Mouse (Mus musculus): ENCODE measurements around the gene Smim20.
A peak's percentile ranks its signal among the peaks of the same experiment; 100 is the strongest.

Gene Smim20

GRCm38 (mm10) chr5:53307437-53307836, 40.6 kb downstream of the Smim20 start:
- DNase-seq (ENCODE audit: low read depth): no peak

DNA sequence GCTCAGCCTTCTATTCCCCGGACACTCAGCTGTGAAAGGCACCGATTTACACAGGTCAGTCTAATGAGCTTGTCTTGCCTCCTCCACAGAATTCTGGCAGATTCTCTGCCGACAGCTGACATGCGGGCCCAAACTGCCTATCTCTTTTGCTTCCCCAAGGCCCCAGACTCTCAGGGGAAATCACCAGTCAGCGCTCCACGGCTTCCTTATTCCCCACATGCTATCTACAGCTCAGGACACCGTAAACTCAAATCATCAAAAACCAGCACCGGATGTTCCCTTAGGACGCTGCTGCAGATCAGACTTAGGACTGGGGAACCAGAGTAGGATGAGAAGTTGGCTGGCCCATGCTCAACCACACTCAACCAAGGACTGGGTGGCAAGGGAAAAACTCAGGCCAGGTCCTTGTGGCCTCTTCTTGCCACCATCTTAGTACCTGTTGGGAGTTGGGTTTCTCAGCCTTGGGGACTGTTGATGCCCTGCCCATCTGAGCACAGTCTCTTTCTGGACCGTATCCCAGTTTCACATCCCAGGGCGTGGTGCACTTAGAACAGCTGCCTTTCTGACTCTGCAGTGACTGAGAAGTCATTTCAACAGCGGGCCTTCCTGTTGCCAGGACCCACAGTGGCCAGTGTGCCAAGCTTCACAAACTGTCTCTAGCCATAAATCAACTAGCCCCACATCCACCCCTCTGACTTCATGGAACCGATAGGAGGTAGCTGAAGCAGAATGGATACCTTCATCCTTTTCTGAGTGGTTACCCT, 47.7 kb downstream of the Smim20 start:
- no peak for DNase-seq (ENCODE audit: low read depth)

DNA sequence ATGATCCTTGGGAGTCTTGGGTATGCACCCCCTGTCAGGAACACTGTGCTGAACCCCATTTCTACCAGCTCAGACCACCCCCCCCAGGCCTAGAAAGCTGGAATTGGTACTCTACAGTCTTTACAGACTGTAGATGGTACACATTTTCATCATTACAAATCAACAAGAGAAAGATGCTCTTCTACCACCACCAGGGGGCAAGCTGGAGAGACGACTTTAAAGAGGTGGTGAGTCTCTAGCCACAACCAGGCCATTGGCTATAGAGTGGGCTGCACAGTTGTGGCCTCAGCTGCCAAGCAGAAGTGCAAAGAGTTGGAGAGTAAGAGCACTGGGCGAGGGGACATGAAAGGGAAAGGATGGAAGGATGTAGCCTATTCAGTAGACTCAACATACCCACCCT, 48.9 kb downstream of the Smim20 start:
- DNase-seq (ENCODE audit: low read depth): peak; percentile 12

GRCm38 (mm10) chr5:53317396-53317795, 50.5 kb downstream of the Smim20 start:
- no peak for DNase-seq (ENCODE audit: low read depth)

DNA sequence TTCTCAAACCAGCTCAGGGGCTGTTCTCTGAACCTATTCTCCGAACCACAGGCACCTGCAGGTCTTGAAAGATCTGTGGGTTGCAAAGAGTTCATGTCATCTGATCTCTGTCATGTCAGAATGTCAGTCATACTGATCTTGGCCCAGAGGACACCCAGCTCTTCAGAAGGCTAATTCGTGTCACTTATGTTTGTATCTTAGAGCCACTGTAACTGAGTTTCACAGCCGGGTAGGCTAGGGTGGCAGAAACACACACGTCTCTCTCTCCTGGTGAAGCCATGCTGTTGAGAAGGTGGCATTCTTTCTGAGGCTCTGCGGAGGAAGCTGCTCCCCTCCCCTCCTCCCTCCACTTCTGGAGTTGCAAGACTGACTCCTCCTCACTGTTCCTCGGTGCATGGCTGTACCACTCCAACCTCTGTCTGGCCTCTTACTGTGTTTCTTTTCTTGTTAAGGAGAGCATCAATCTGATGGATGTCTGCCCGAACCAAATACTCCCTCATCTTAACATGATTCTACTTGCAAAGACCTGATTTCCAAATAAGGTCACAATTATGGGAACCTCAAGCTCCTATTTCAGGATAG, 51.1 kb downstream of the Smim20 start:
- DNase-seq (ENCODE audit: low read depth): no peak

- no peak for DNase-seq (ENCODE audit: low read depth)
These were observed 53.4 kb downstream of the Smim20 start for GRCm38 (mm10) chr5:53320331-53320730.

- no peak for DNase-seq (ENCODE audit: low read depth)
These were observed 55.0 kb downstream of the Smim20 start for GRCm38 (mm10) chr5:53321901-53322300.

DNA sequence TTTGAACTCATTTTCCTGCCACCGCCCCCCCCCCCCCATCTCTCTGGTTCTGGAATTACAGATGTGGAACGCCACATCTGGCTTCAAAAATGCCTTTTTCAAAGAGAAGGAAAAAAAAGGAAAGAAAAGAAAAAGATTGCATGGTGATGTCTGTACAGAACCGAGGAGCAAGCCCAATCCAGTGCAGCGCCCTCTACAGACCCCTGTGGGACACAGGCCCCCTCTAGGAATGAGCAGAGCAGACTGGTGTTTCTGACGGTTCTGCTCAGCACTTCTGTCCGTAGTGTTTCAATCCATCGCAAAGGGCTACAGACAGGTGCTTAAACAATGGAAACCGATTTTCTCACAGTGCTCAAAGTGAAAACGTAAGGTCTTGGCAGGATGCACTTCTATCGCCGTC, 55.6 kb downstream of the Smim20 start:
- no peak for DNase-seq (ENCODE audit: low read depth)

GRCm38 (mm10) chr5:53323121-53323520, 56.2 kb downstream of the Smim20 start:
- no peak for DNase-seq (ENCODE audit: low read depth)

- no peak for DNase-seq (ENCODE audit: low read depth)
These were observed 57.4 kb downstream of the Smim20 start for GRCm38 (mm10) chr5:53324256-53324655.

DNA sequence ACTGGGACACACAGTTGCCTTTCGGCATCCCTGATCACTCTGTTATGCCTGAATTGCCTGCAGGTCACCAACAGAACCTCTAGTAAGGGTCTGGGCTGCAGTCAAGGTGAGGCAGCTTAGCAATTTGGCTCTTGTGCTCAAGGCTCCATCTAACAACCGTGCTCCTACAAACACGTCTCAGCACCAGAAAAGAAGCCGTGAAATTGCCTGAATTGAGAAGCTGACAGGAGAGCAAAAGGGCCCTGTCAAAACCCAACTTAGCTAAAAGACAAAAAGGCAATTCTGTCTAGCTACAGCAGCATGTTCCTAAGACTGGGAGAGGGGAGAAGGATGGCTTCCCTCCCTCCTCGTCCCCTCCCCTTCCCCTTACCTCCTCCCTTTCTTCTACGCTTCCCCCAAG, 57.9 kb downstream of the Smim20 start:
- DNase-seq (ENCODE audit: low read depth): no peak

DNA sequence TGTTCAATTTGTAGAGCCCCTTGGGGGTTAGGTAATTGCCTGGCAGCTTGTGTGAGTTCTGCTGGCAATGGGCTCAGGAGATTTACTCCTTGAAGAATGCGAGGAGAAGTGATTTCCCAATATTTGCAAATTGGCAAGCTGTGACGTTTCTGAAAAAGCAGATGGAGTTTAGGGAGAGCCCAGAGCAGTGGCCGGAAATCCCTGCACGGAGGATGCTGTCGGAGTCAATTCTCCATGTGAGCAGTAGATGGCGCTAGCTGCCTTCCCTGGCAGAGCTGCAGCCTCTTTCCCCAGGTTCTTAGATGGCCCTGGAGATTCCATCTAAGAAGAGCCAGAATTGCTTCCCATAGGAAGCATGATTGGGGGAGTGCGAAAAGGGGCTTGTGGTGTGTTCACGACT, 59.1 kb downstream of the Smim20 start:
- peak; percentile 59 for DNase-seq (ENCODE audit: low read depth)

- DNase-seq (ENCODE audit: low read depth): no peak
These were observed 59.6 kb downstream of the Smim20 start for GRCm38 (mm10) chr5:53326491-53326890.

All from 416B (cell line).